Mouse (Mus musculus) liver, adult 2 months (tissue): ENCODE results near the gene Pbp2. TPM values are rescaled to one million over a fixed set of nuclear protein-coding genes. Genes with fewer than 3 reads are reported as not detected.

Source experiments
- DNase-seq: peaks from one replicate; pipeline ENCODE4 v3.0.0-alpha.2; 2011; ENCODE audit warnings: low read depth, low spot score; ENCODE audit errors: extremely low read depth
- H3K27ac ChIP-seq: fragments of 200-500 bp; replicated peaks from 2 replicates; pipeline ENCODE4 v1.5.1; 2012; ENCODE audit warnings: low read depth, mild to moderate bottlenecking, control low read depth, inconsistent platforms, low read length; ENCODE audit not compliant: insufficient read depth
- H3K27me3 ChIP-seq: fragments of 200-500 bp; 2 replicates; pipeline ENCODE4 v1.6.1; 2012; ENCODE audit warnings: mild to moderate bottlenecking, moderate library complexity, low read length, inconsistent platforms; ENCODE audit not compliant: control insufficient read depth, insufficient read depth
- H3K36me3 ChIP-seq: fragments of 200-500 bp; 2 replicates; pipeline ENCODE4 v1.6.1; 2012; ENCODE audit warnings: low read length, inconsistent platforms; ENCODE audit not compliant: control insufficient read depth, insufficient read depth
- H3K4me1 ChIP-seq: fragments of 200-500 bp; 2 replicates; pipeline ENCODE4 v1.6.1; 2011; ENCODE audit warnings: low read length; ENCODE audit not compliant: control insufficient read depth, insufficient read depth
- H3K4me3 ChIP-seq: fragments of 200-500 bp; 2 replicates; pipeline ENCODE4 v1.5.1; 2011; ENCODE audit warnings: low read depth, mild to moderate bottlenecking, control low read depth, low read length, moderate library complexity; ENCODE audit not compliant: insufficient read depth
- H3K79me2 ChIP-seq: fragments of 200-500 bp; 2 replicates; pipeline ENCODE4 v1.6.1; 2012; ENCODE audit warnings: inconsistent platforms, mild to moderate bottlenecking, low read length, moderate library complexity; ENCODE audit not compliant: control insufficient read depth, insufficient read depth
- H3K9ac ChIP-seq: fragments of 200-500 bp; 2 replicates; pipeline ENCODE4 v1.6.1; 2012; ENCODE audit warnings: low read depth, mild to moderate bottlenecking, control low read depth, inconsistent platforms, low read length
- CTCF ChIP-seq: fragments of 200-500 bp; IDR thresholded peaks from 2 replicates; pipeline ENCODE4 v1.5.1; 2011; ENCODE audit warnings: low read depth, low read length, control low read depth
- POLR2A ChIP-seq: fragments of 200-500 bp; IDR thresholded peaks from 2 replicates; pipeline ENCODE4 v1.6.1; 2011; ENCODE audit warnings: low read length, control low read depth; ENCODE audit not compliant: insufficient read depth; ENCODE audit errors: extremely low read depth
- WGBS: fragments of 180-500 bp; shearing (Covaris S2); methylation state at CpG from one replicate; pipeline ENCODE4 v1.1.7; 2018; 5-methylcytosine and 5-hydroxymethylcytosine counted together
- polyA plus RNA-seq: library from polyadenylated mRNA; depleted of rRNA; stranded (reverse); fragments of >200 nt; gene quantifications from 2 replicates; pipeline ENCODE4 v1.2.3, GENCODE M21; 2012; rRNA removed
- total RNA-seq: library from RNA; depleted of rRNA; stranded (reverse); fragments of >200 nt; gene quantifications from 2 replicates; pipeline ENCODE4 v1.2.3, GENCODE M21; 2014; rRNA removed

Gene Pbp2
- total and polyA plus RNA-seq, 2 experiments: not detected

DNA sequence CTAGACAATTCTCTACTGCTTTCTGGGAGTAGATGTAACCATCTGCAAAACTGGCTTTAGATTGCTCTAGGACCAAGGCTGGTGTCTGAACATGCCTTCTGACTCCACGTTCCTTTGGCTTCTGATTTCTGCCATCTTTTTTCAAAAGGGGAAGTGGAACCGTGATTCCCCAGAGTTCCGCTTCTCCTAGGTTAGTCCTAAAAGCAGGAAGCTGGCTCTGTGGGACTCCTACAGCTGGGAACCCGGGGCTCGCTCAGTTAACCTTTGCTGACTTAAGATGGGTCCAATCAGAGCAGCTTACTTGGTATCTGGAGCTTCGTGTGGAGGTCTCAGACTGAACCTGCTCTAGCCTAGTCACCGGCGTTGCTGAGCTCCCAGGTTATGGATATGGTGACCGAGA, 49.1 kb downstream of the Pbp2 start:
- H3K79me2 ChIP-seq: no peaks in the 10 kb centered on the region
- no peak for TF ChIP-seq CTCF
- H3K36me3 ChIP-seq: no peaks in the 10 kb centered on the region
- no peak overlapping the region for H3K4me3 ChIP-seq
- H3K27me3 ChIP-seq: no peaks in the 10 kb centered on the region
- DNase-seq: no peak
- no peaks in the 10 kb centered on the region for H3K4me1 ChIP-seq
- WGBS: 86% methylated on average over 9 of the region's 9 CpGs
- no peak overlapping the region for H3K27ac ChIP-seq
- no peak overlapping the region for H3K9ac ChIP-seq

DNA sequence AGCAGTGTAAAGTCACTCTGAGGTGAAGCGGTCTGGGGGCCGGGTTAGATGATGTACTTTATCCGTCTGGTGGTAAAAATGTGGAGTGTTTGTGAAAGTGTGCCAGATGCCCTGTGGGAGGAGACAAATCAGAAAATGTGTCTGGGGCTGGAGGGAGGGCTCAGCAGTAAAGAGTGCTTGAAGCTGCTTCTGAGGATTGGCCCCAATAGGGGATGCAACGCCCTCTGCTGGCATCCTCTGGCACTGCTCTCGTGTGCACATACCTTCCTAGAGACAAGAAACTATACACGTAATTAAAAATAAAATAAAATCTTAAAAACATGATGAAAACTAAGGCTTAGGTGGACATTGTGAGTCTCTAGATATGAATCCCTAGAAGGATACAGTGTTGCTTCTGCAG, 49.8 kb downstream of the Pbp2 start:
- Histone ChIP-seq H3K4me3 (no peak overlapping the region), H3K9ac (no peak overlapping the region), H3K79me2 (no peaks in the 10 kb centered on the region), H3K27me3 (no peaks in the 10 kb centered on the region), H3K4me1 (no peaks in the 10 kb centered on the region), H3K27ac (no peak overlapping the region), H3K36me3 (no peaks in the 10 kb centered on the region)
- no peak for DNase-seq
- WGBS: 95% methylated on average over 6 of the region's 6 CpGs
- TF ChIP-seq CTCF (0 out of 2 replicates have a peak, but pooled peaks have one; percentile 3), POLR2A (no peak)

Other genes starting within 250 kb of the Pbp2 start
- not detected in 2 replicates for gene Gprc5a, start 244.8 kb downstream of the Pbp2 start, total RNA-seq
- 0.11 and 0.22 TPM in 2 replicates for gene Gprc5a, start 244.8 kb downstream of the Pbp2 start, polyA plus RNA-seq
- not detected in 2 replicates for gene Gprc5d, start 192.1 kb downstream of the Pbp2 start, total RNA-seq
- gene Gprc5d, start 192.1 kb downstream of the Pbp2 start, polyA plus RNA-seq: 0.17 TPM in 1 of 2 replicates, not detected in the other
- 14.8 and 15.3 TPM in 2 replicates for gene Fam234b, start 112.4 kb downstream of the Pbp2 start, total RNA-seq
- gene Fam234b, start 112.4 kb downstream of the Pbp2 start, polyA plus RNA-seq: 14.8 and 15.1 TPM in 2 replicates
- 282 and 334 TPM in 2 replicates for gene Hebp1, start 112.4 kb downstream of the Pbp2 start, total RNA-seq
- gene Hebp1, start 112.4 kb downstream of the Pbp2 start, polyA plus RNA-seq: 290 and 317 TPM in 2 replicates
- gene Gsg1, start 56.1 kb downstream of the Pbp2 start, total RNA-seq: 0.13 TPM in 1 of 2 replicates, not detected in the other
- 0.16 and 0.29 TPM in 2 replicates for gene Gsg1, start 56.1 kb downstream of the Pbp2 start, polyA plus RNA-seq
- gene Emp1, start 52.1 kb upstream of the Pbp2 start, total RNA-seq: 1.3 and 1.7 TPM in 2 replicates
- gene Emp1, start 52.1 kb upstream of the Pbp2 start, polyA plus RNA-seq: 2.9 and 3.0 TPM in 2 replicates